Mouse (Mus musculus) G1E (cell line): ENCODE data around the gene Wwox.

ENCODE experiments used
- CTCF ChIP-seq: IDR thresholded peaks from 2 replicates; pipeline ENCODE4 v1.5.1; 2012; ENCODE audit warnings: low read depth, low read length, inconsistent platforms, mixed read lengths
- GATA1 ChIP-seq: IDR thresholded peaks from 2 replicates; pipeline ENCODE4 v1.6.1; 2012; ENCODE audit warnings: borderline replicate concordance, low read length, inconsistent platforms, mixed read lengths
- POLR2AphosphoS5 ChIP-seq: IDR thresholded peaks from 2 replicates; pipeline ENCODE4 v1.6.1; 2012; ENCODE audit warnings: low read depth, low read length, inconsistent platforms; ENCODE audit not compliant: insufficient replicate concordance
- TAL1 ChIP-seq: conservative IDR thresholded peaks from 2 replicates; pipeline ENCODE4 v1.6.1; 2012; ENCODE audit warnings: low read depth, low read length, inconsistent platforms, mixed read lengths

- TF ChIP-seq CTCF (no peak), GATA1 (no peak), TAL1 (no peak), POLR2AphosphoS5 (no peak)
These were observed 150.9 kb downstream of the Wwox start for GRCm38 (mm10) chr8:114590336-114590867.
